Mouse (Mus musculus) lung, postnatal 14 days (tissue): Measurements from ENCODE around the gene Olfr780.
"Not testable (repeated sequence)": the region's sequence is repeated elsewhere in the genome, so short reads cannot be mapped to it uniquely, and the experiment has no call there.

Source experiments
- DNase-seq: peaks from one replicate; pipeline ENCODE4 v3.0.0; 2021

Olfr780 gene

GRCm38 (mm10) chr10:129317817-129318216 lies at the start of gene Olfr780:
Gene Olfr780, plus strand, starts transcription at chr10:129318117.
- DNase-seq: no peak

GRCm38 (mm10) chr10:129271081-129271535 lies 46.8 kb upstream of the Olfr780 start, which contains the start of gene Olfr777:
Gene Olfr777, minus strand, starts transcription at chr10:129271485.
- no peak for DNase-seq

GRCm38 (mm10) chr10:129312973-129313372 lies 4.9 kb upstream of the Olfr780 start:
- DNase-seq: not testable (repeated sequence)

- DNase-seq: not testable (repeated sequence)
These were observed 4.4 kb upstream of the Olfr780 start for GRCm38 (mm10) chr10:129313521-129313920.

GRCm38 (mm10) chr10:129328554-129328953 lies 10.6 kb downstream of the Olfr780 start, which contains the start of gene Olfr781:
Gene Olfr781, plus strand, starts transcription at chr10:129328854.
- no peak for DNase-seq

- no peak for DNase-seq
These were observed 30.6 kb downstream of the Olfr780 start, which contains the start of gene Olfr782 for GRCm38 (mm10) chr10:129348550-129348949. Gene Olfr782, plus strand, starts transcription at chr10:129348850.

- DNase-seq: not testable (repeated sequence)
These were observed 34.6 kb downstream of the Olfr780 start for GRCm38 (mm10) chr10:129352475-129352874.

- not testable (repeated sequence) for DNase-seq
These were observed 38.6 kb downstream of the Olfr780 start for GRCm38 (mm10) chr10:129356496-129356895.

GRCm38 (mm10) chr10:129357307-129357706 lies 39.4 kb downstream of the Olfr780 start:
- DNase-seq: no peak
